Mouse (Mus musculus) adrenal gland, adult 10 weeks (tissue): Measurements from ENCODE around the gene G430095P16Rik. TPM values are rescaled to one million over a fixed set of nuclear protein-coding genes. Genes with fewer than 3 reads are reported as not detected.

ENCODE experiments used
- polyA plus RNA-seq: library from polyadenylated mRNA; stranded (reverse); fragments of 350-450 nt; fragmentation: Illumina TruSeq; extraction: RNeasy Lipid Tissue Mini Kit (QIAGEN cat#74804); gene quantifications from one replicate; pipeline ENCODE4 v1.2.3, GENCODE M21; 2014; ENCODE audit warnings: low read depth, low replicate concordance

G430095P16Rik gene
- not detected for polyA plus RNA-seq

DNA sequence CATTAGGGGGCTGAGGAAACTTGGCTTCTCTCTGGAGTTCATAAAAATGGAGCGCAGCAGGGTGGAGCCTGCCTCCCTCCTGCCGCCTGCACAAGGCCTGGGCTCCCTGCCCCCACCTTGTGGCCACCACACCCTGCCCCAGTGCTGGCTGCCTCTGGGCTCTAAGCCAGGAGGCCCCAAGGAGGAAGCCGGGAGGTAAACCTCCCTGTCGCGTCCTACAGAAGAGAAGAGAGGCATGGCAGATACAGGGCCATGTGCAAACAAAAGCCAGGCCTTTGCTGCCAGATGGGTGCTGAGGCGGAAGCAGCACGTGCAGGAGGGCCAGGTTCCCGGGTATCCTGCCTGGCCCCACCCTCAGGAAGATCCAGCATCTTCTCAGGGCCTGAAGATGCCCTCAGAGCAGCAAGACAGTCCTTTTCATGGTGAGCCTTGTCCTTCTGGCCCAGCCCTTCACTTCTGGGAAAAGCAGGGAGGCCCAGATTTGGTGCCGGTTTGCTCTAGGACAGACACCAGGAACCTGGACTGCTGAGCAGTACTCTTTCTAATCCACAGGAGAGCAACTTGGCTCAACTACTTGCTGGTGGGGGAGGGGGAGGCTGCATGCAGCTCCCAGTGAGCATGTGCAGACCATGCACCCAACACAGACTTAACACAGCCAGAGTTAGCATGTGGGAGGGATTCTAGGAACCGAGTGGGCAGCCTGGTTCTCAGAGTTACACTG, at the start of gene G430095P16Rik:
TSS of gene G430095P16Rik (plus strand) at position 158 of the 721 bp plus-strand sequence.

DNA sequence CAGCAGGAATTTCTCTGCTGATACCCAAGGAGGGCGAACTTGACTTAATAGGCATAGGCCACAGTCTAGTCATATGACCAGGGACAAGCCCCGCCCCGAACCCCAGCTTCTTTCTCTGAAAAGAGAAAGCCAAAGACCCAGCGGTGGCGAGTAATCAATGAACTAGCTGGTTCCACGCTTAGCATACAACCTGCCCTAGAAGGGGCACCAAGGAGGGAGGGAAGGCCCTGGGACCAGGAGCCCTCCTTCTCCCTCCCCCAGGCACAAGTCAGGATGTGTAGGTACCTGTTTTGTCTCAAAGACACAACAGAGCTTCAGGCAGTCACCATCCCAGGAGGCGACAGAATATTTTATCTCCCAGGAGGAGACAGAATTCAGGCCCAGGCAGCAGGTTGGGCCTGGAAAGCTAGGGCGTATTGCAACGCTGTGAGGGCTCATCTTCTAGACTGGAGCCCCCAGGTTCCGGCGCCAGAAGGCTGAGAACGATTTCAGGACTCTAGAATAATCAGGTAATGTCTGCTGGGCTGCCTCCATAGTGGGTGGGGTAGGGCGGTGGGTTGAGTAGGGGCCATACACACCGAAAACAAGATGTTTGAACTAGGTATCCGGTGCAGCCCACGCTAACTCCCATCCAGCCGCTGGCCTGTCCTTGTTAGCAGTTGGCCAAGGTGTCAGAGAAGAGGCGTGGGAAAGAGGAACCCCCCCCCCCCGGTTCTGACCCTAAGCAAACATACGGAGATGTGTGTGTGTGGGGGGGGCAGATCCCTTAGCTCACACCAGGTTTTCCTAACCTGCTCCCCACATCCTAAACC, 36.4 kb upstream of the G430095P16Rik start, which contains the start of gene Trmt1:
TSS of gene Trmt1 (plus strand) at position 117 of the 812 bp plus-strand sequence.

DNA sequence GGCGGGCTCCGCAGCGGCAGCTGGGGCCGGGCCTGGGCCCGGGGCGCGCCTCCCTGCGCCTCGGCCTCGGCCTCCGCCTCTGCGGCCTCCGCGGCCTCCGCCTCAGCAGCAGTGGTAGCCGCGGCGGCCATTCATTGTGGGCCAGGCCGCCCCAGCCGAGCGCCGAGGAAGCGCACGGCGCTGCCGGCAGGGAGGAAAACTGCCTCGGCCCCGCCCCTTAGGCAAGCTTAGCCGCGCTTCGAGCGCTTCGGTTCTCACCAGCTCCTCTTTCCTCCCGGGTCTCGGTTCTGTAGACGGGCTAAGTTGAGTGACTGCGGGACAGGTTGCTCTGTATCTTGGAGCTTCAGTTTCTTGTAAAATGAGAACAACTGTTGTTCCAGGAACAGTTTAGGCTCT, 35.1 kb upstream of the G430095P16Rik start, which contains the start of gene Nacc1:
TSS of gene Nacc1 (minus strand) at position 158 of the 396 bp plus-strand sequence.

DNA sequence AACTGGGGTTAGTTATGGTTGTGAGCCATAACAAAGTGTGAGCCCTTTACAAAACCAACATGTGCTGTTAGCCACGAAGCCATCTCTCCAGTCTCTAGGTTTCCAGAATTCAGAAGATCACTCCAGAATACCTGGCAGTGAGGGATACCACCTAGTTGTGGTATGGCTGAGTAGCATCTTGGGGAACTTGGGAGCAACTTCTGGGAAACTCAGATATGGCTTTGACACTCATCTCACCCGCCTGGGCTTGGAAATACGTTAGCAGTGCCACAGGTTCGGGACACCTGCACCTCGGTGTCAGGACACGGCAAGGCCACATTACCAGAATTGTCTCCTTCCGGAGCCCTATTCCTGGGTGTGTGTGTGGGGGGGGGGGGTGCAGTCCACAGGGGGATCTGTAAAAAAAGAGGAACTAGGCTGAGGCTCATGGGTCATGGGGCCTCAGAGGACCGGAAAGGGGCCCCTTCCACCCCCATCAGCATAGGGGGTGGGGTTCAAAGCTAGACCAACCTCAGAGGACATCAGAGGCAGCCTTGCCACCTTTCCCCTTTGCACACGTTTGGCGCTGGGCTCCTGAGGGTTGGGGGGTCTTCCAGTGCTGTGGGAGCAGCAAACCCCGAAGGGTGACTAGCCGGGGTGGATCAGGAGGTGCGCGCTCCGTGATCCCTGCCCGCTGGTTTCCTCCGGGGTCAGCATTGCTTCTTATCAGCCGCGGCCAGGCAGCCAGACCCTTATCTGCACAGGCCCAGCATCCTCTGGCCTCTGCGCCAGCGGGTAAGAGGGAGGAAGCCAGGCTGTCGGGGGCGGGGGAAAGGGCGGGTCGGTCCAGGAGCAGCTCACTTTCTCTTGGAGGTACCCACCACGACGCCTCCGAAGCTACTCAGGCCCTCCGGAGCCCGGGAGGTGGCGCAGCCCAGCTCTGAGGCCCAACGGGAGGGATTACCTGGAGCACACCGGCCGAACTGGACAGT, 21.6 kb upstream of the G430095P16Rik start, which contains the start of gene Lyl1:
TSS of gene Lyl1 (plus strand) at position 517 of the 971 bp plus-strand sequence.

Other genes starting within 250 kb of the G430095P16Rik start
- gene Ier2, start 60.2 kb upstream of the G430095P16Rik start, polyA plus RNA-seq: 2.4 TPM
- 9.4 TPM for gene Trmt1, start 36.7 kb upstream of the G430095P16Rik start, polyA plus RNA-seq
- gene Nacc1, start 35.1 kb upstream of the G430095P16Rik start, polyA plus RNA-seq: 3.7 TPM
- not detected for gene Lyl1, start 21.6 kb upstream of the G430095P16Rik start, polyA plus RNA-seq
- 13.9 TPM for gene Nfix, start 77.3 kb downstream of the G430095P16Rik start, polyA plus RNA-seq
- gene Dand5, start 99.8 kb downstream of the G430095P16Rik start, polyA plus RNA-seq: 5.4 TPM
- 2.3 TPM for gene Gadd45gip1, start 108.5 kb downstream of the G430095P16Rik start, polyA plus RNA-seq
- gene Rad23a, start 117.7 kb downstream of the G430095P16Rik start, polyA plus RNA-seq: 9.2 TPM
- 638 TPM for gene Calr, start 123.9 kb downstream of the G430095P16Rik start, polyA plus RNA-seq
- gene Farsa, start 134.0 kb downstream of the G430095P16Rik start, polyA plus RNA-seq: 4.7 TPM
- gene Syce2, start 149.1 kb downstream of the G430095P16Rik start, polyA plus RNA-seq: 6.2 TPM
- gene Gcdh, start 170.9 kb downstream of the G430095P16Rik start, polyA plus RNA-seq: 51.8 TPM
- gene Klf1, start 178.9 kb downstream of the G430095P16Rik start, polyA plus RNA-seq: not detected
- 10.7 TPM for gene Dnase2a, start 185.6 kb downstream of the G430095P16Rik start, polyA plus RNA-seq
- gene Mast1, start 214.4 kb downstream of the G430095P16Rik start, polyA plus RNA-seq: not detected
- gene Rtbdn, start 224.0 kb downstream of the G430095P16Rik start, polyA plus RNA-seq: not detected
- not detected for gene Gm49661, start 246.4 kb downstream of the G430095P16Rik start, polyA plus RNA-seq
- 79.1 TPM for gene Prdx2, start 246.6 kb downstream of the G430095P16Rik start, polyA plus RNA-seq
- 7.6 TPM for gene Rnaseh2a, start 246.8 kb downstream of the G430095P16Rik start, polyA plus RNA-seq